Mouse (Mus musculus) embryonic facial prominence, embryonic 14.5 days (tissue): ENCODE results near the gene Dock9. TPM values are rescaled to one million over a fixed set of nuclear protein-coding genes. Genes with fewer than 3 reads are reported as not detected.
A peak's percentile ranks its signal among the peaks of the same experiment; 100 is the strongest.

ENCODE experiments used
- ATAC-seq: fragments of 200-750 bp; cut with Nextera tagmentation; 2 replicates; pipeline ENCODE4 v1.8.0; 2017; ENCODE audit warnings: low read depth, moderate number of reproducible peaks, moderate TSS enrichment
- DNase-seq: peaks from one replicate; pipeline ENCODE4 v3.0.0-alpha.2; 2015; ENCODE audit warnings: low spot score
- H3K27ac ChIP-seq: fragments of 300-500 bp; sonication (generic); replicated peaks from 2 replicates; pipeline ENCODE4 v1.5.1; 2014; ENCODE audit warnings: low read depth, mild to moderate bottlenecking, low read length, moderate library complexity
- H3K27me3 ChIP-seq: fragments of 300-500 bp; sonication (generic); replicated peaks from 2 replicates; pipeline ENCODE4 v1.6.1; 2014; ENCODE audit warnings: low read length; ENCODE audit not compliant: control insufficient read depth, insufficient read depth
- H3K36me3 ChIP-seq: fragments of 300-500 bp; sonication (generic); 2 replicates; pipeline ENCODE4 v1.6.1; 2014; ENCODE audit warnings: low read length, mixed read lengths; ENCODE audit not compliant: control insufficient read depth, insufficient read depth
- H3K4me1 ChIP-seq: fragments of 300-500 bp; sonication (generic); 2 replicates; pipeline ENCODE4 v1.6.1; 2014; ENCODE audit warnings: antibody characterized with exemption, low read length; ENCODE audit not compliant: control insufficient read depth, insufficient read depth
- H3K4me2 ChIP-seq: fragments of 300-500 bp; sonication (generic); 2 replicates; pipeline ENCODE4 v1.6.1; 2014; ENCODE audit warnings: low read depth, mild to moderate bottlenecking, low read length, moderate library complexity, mixed read lengths
- H3K4me3 ChIP-seq: fragments of 300-500 bp; sonication (generic); 2 replicates; pipeline ENCODE4 v1.5.1; 2014; ENCODE audit warnings: low read depth, mild to moderate bottlenecking, low read length
- H3K9ac ChIP-seq: fragments of 300-500 bp; sonication (generic); 2 replicates; pipeline ENCODE4 v1.6.1; 2014; ENCODE audit warnings: low read depth, mild to moderate bottlenecking, low read length, moderate library complexity, mixed read lengths
- H3K9me3 ChIP-seq: fragments of 300-500 bp; sonication (generic); 2 replicates; pipeline ENCODE4 v1.6.1; 2016; ENCODE audit warnings: low read length; ENCODE audit not compliant: control insufficient read depth
- WGBS: fragments of 180-500 bp; shearing (Covaris S2); extraction: QIAGEN DNeasy Blood & Tissue Kit; methylation state at CpG from one replicate; pipeline ENCODE4 v1.1.7; 2014; 5-methylcytosine and 5-hydroxymethylcytosine counted together
- polyA plus RNA-seq: library from polyadenylated mRNA; unstranded; fragments of >200 nt; fragmentation: Nextera tagmentation; extraction: Ambion mirVana; gene quantifications from 2 replicates; pipeline ENCODE4 v1.2.1, GENCODE M21; 2014

The Dock9 gene
- polyA plus RNA-seq, 1 experiment from 2014 or later = 14.0 TPM

- Histone ChIP-seq H3K9ac (no peak overlapping the region), H3K27ac (no peak overlapping the region), H3K4me1 (no peaks in the 10 kb centered on the region; the same call in 1 of the 2 replicates), H3K36me3 (no peaks in the 10 kb centered on the region), H3K4me2 (no peak overlapping the region), H3K27me3 (no peaks in the 10 kb centered on the region), H3K9me3 (peaks cover 10% of the 10 kb centered on the region; the same call in 1 of the 2 replicates), H3K4me3 (no peak overlapping the region)
- WGBS = 61% methylated on average over 10 of the region's 10 CpGs
- DNase-seq (peak; percentile 26), ATAC-seq (0 out of 2 replicates have a peak, but pooled peaks have one; percentile 9)
Observed at GRCm38 (mm10) chr14:121825521-121826445, 28.1 kb upstream of the Dock9 start.

- Histone ChIP-seq H3K36me3 (no peaks in the 10 kb centered on the region), H3K9ac (no peak overlapping the region), H3K27ac (no peak overlapping the region), H3K4me3 (no peak overlapping the region), H3K4me1 (no peaks in the 10 kb centered on the region; the same call in 1 of the 2 replicates), H3K4me2 (no peak overlapping the region), H3K27me3 (no peaks in the 10 kb centered on the region), H3K9me3 (peaks cover 10% of the 10 kb centered on the region; the same call in 1 of the 2 replicates)
- 73% methylated on average over 10 of the region's 11 CpGs for WGBS
- peak; percentile 8 for DNase-seq
- ATAC-seq = no peak
Observed at GRCm38 (mm10) chr14:121824322-121825103, 26.9 kb upstream of the Dock9 start.

- no peaks in the 10 kb centered on the region for H3K27me3 ChIP-seq
Observed at GRCm38 (mm10) chr14:121822997-121823396, 25.4 kb upstream of the Dock9 start.

GRCm38 (mm10) chr14:121822506-121822905 is 24.9 kb upstream of the Dock9 start:
- no peak for ATAC-seq
- no peak overlapping the region for H3K9ac ChIP-seq
- no peaks in the 10 kb centered on the region; the same call in 1 of the 2 replicates for H3K4me1 ChIP-seq
- no peak for DNase-seq
- H3K27me3 ChIP-seq = no peaks in the 10 kb centered on the region
- H3K27ac ChIP-seq = no peak overlapping the region
- no peaks in the 10 kb centered on the region for H3K9me3 ChIP-seq
- H3K36me3 ChIP-seq = no peaks in the 10 kb centered on the region
- no peak overlapping the region for H3K4me2 ChIP-seq
- 62% methylated on average over 8 of the region's 8 CpGs for WGBS
- no peak overlapping the region for H3K4me3 ChIP-seq

More at GRCm38 (mm10) chr14:121822997-121823396, 25.4 kb upstream of the Dock9 start:
- Histone ChIP-seq H3K9me3 (no peaks in the 10 kb centered on the region), H3K9ac (no peak overlapping the region), H3K4me1 (no peaks in the 10 kb centered on the region; the same call in 1 of the 2 replicates), H3K4me3 (no peak overlapping the region), H3K27ac (no peak overlapping the region), H3K4me2 (no peak overlapping the region), H3K36me3 (no peaks in the 10 kb centered on the region)
- DNase-seq = no peak
- WGBS = 70% methylated on average over 3 of the region's 3 CpGs
- ATAC-seq = no peak

GRCm38 (mm10) chr14:121806791-121807190 is 9.2 kb upstream of the Dock9 start:
- no peaks in the 10 kb centered on the region for H3K36me3 ChIP-seq
- H3K27ac ChIP-seq = no peak overlapping the region
- H3K9me3 ChIP-seq = peaks cover 11% of the 10 kb centered on the region
- DNase-seq (no peak), ATAC-seq (no peak)
- H3K4me1 ChIP-seq = no peaks in the 10 kb centered on the region
- H3K4me3 ChIP-seq = no peak overlapping the region
- H3K27me3 ChIP-seq = no peaks in the 10 kb centered on the region
- whole genome bisulfite sequencing = 59% methylated on average over 4 of the region's 4 CpGs
- no peak overlapping the region for H3K9ac ChIP-seq
- H3K4me2 ChIP-seq = no peak overlapping the region

GRCm38 (mm10) chr14:121806316-121806715 is 8.7 kb upstream of the Dock9 start:
- Histone ChIP-seq H3K4me1 (no peaks in the 10 kb centered on the region), H3K36me3 (no peaks in the 10 kb centered on the region), H3K4me3 (no peak overlapping the region), H3K27ac (no peak overlapping the region), H3K4me2 (no peak overlapping the region), H3K9ac (no peak overlapping the region), H3K9me3 (peaks cover 11% of the 10 kb centered on the region), H3K27me3 (no peaks in the 10 kb centered on the region)
- 66% methylated on average over 3 of the region's 3 CpGs for WGBS
- ATAC-seq = no peak
- DNase-seq = no peak

- no peak overlapping the region for H3K4me2 ChIP-seq
- no peak for DNase-seq
- H3K9me3 ChIP-seq = no peaks in the 10 kb centered on the region
- H3K9ac ChIP-seq = no peak overlapping the region
- no peak for ATAC-seq
- H3K27ac ChIP-seq = no peak overlapping the region
- H3K36me3 ChIP-seq = no peaks in the 10 kb centered on the region
- 85% methylated on average over 4 of the region's 4 CpGs for WGBS
- H3K4me1 ChIP-seq = no peaks in the 10 kb centered on the region
- no peak overlapping the region for H3K4me3 ChIP-seq
- no peaks in the 10 kb centered on the region for H3K27me3 ChIP-seq
Observed at GRCm38 (mm10) chr14:121804461-121804860, 6.8 kb upstream of the Dock9 start.

GRCm38 (mm10) chr14:121800962-121801361 is 3.3 kb upstream of the Dock9 start:
- peak; percentile 23 for DNase-seq
- H3K9me3 ChIP-seq = no peaks in the 10 kb centered on the region
- peaks cover 5% of the 10 kb centered on the region; the same call in 1 of the 2 replicates for H3K4me1 ChIP-seq
- H3K4me3 ChIP-seq = no peak overlapping the region
- no peak overlapping the region for H3K27ac ChIP-seq
- 12% methylated on average over 2 of the region's 2 CpGs for WGBS
- no peak overlapping the region for H3K9ac ChIP-seq
- H3K36me3 ChIP-seq = no peaks in the 10 kb centered on the region
- peaks cover 11% of the 10 kb centered on the region; the same call in 1 of the 2 replicates for H3K27me3 ChIP-seq
- ATAC-seq = no peak
- no peak overlapping the region for H3K4me2 ChIP-seq
